Mouse (Mus musculus) stomach, embryonic 16.5 days (tissue): ENCODE measurements around the gene Nxph3. TPM values are rescaled to one million over a fixed set of nuclear protein-coding genes. Genes with fewer than 3 reads are reported as not detected.

Experiments used
- ATAC-seq: fragments of 200-750 bp; cut with Nextera tagmentation; 2 replicates; pipeline ENCODE4 v1.8.0; 2017; ENCODE audit warnings: moderate number of reproducible peaks, moderate TSS enrichment; ENCODE audit not compliant: insufficient read depth, low FRiP score
- H3K27ac ChIP-seq: fragments of 300-500 bp; sonication (generic); 2 replicates; pipeline ENCODE4 v1.5.1; 2014; ENCODE audit warnings: low read length
- H3K27me3 ChIP-seq: fragments of 300-500 bp; sonication (generic); 2 replicates; pipeline ENCODE4 v1.6.1; 2014; ENCODE audit warnings: low read length, control low read depth, mixed read lengths; ENCODE audit not compliant: control insufficient read depth, insufficient read depth
- H3K36me3 ChIP-seq: fragments of 300-500 bp; sonication (generic); 2 replicates; pipeline ENCODE4 v1.6.1; 2014; ENCODE audit warnings: low read length; ENCODE audit not compliant: control insufficient read depth, insufficient read depth
- H3K4me1 ChIP-seq: fragments of 300-500 bp; sonication (generic); 2 replicates; pipeline ENCODE4 v1.6.1; 2014; ENCODE audit warnings: low read length, control low read depth, mixed read lengths; ENCODE audit not compliant: control insufficient read depth, insufficient read depth
- H3K4me2 ChIP-seq: fragments of 300-500 bp; sonication (generic); 2 replicates; pipeline ENCODE4 v1.6.1; 2014; ENCODE audit warnings: low read depth, low read length, mixed read lengths
- H3K4me3 ChIP-seq: fragments of 300-500 bp; sonication (generic); replicated peaks from 2 replicates; pipeline ENCODE4 v1.5.1; 2014; ENCODE audit warnings: mild to moderate bottlenecking, low read length
- H3K9ac ChIP-seq: fragments of 300-500 bp; sonication (generic); 2 replicates; pipeline ENCODE4 v1.6.1; 2014; ENCODE audit warnings: low read length
- H3K9me3 ChIP-seq: fragments of 300-500 bp; sonication (generic); replicated peaks from 2 replicates; pipeline ENCODE4 v1.6.1; 2016; ENCODE audit warnings: low read length, control low read depth; ENCODE audit not compliant: control insufficient read depth
- WGBS: fragments of 180-500 bp; shearing (Covaris S2); extraction: QIAGEN DNeasy Blood & Tissue Kit; methylation state at CpG from one replicate; pipeline ENCODE4 v1.1.7; 2014; 5-methylcytosine and 5-hydroxymethylcytosine counted together
- polyA plus RNA-seq: library from polyadenylated mRNA; unstranded; fragments of >200 nt; fragmentation: Nextera tagmentation; extraction: Ambion mirVana; gene quantifications from 2 replicates; pipeline ENCODE4 v1.2.1, GENCODE M21; 2015

Nxph3 gene
- polyA plus RNA-seq, result 0.50 and 0.62 TPM in 2 replicates

DNA sequence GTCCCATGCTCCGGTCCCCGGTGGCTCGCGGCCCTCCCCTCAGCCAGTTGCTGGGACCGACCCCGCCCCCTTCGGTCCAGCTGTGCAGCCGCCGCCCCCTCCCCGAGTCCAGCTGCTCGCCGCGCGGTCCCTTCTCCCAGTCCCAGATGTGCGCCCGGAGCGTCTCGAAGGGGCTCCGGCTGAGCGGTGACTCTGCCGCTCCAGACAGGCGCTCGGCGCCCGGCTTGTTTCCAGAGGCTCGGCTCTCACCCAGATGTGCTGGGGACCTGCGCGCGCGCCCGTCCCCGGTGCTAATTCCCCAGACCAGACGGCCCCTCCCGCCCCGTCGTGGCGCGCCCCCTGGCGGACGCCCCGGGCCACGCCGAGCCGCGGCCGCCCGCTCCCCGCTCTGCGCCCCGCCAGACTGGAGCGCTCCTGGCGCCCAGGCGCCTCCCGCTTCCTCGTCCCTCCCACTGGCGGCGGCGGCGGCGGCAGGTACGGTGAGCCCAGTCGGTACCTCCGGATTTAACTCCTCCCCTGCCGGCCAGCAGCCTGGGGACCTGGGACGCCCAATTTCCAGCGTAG is at the start of gene Nxph3:
Gene Nxph3, minus strand, starts transcription at position 273 of the 564 bp plus-strand sequence.
- H3K27ac ChIP-seq, result no peak within 1 kb of the TSS
- no peaks in the 10 kb centered on the region for H3K9me3 ChIP-seq
- H3K36me3 ChIP-seq, result no peaks in the 10 kb centered on the region
- H3K9ac ChIP-seq, result peak within 1 kb of the TSS; percentile 69
- WGBS, result under 1% methylated on average over 64 of the region's 66 CpGs
- peaks cover 18% of the 10 kb centered on the region for H3K4me1 ChIP-seq
- peak; percentile 56; the same call in 1 of the 2 replicates for ATAC-seq
- peak within 1 kb of the TSS; percentile 98 for H3K4me2 ChIP-seq
- peaks cover 35% of the 10 kb centered on the region for H3K27me3 ChIP-seq
- H3K4me3 ChIP-seq, result peak within 1 kb of the TSS; percentile 60

DNA sequence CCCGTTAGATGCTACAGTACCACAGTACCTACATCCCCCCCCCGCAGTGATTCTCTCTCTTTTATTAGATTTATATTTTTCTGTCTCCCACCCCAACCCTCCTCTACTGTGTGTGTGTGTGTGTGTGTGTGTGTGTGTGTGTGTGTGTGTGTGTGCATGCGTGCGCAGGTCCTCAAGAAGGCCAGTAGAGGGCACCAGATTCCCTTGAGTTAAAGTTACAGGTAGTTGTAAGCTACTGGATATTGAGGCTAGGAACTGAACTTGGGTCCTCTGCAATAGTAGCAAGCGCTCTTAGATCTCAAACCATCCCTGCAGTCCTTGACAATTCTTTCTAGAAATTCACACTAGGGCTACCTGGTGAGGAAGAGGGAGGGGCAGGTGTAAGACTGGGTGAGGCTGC is 49.5 kb upstream of the Nxph3 start:
- Histone ChIP-seq H3K27me3 (no peaks in the 10 kb centered on the region), H3K9me3 (0 out of 2 replicates have a peak, but pooled peaks cover 5% of the 10 kb centered on the region), H3K4me2 (no peak overlapping the region), H3K36me3 (no peaks in the 10 kb centered on the region), H3K4me3 (no peak overlapping the region), H3K9ac (no peak overlapping the region), H3K27ac (no peak overlapping the region), H3K4me1 (peaks cover 25% of the 10 kb centered on the region)
- ATAC-seq, result no peak
- 97% methylated on average over 5 of the region's 5 CpGs for WGBS

DNA sequence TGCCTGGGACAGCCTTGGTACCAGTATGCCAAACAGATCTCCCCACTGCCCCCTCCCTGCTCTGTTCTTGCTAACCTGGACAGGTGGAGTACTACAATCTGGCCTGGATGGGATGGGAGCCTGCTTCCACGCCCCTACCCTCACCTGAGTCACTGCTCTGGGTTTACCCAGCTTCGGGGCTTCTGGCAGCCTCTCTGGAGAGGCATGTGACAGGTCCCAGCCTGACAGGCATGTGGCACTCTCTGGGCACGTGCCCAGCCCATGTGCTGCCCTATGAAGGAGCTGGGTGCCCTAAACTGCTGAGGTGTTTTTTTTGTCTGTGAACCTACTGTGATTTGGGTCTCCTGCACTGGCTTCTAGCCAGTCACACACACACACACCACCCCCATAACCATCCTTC is 46.4 kb upstream of the Nxph3 start:
- no peaks in the 10 kb centered on the region for H3K27me3 ChIP-seq
- no peak overlapping the region for H3K9ac ChIP-seq
- no peak overlapping the region for H3K27ac ChIP-seq
- H3K9me3 ChIP-seq, result 0 out of 2 replicates have a peak, but pooled peaks cover 5% of the 10 kb centered on the region
- no peak overlapping the region for H3K4me2 ChIP-seq
- ATAC-seq, result no peak
- 48% methylated on average over 3 of the region's 3 CpGs for WGBS
- no peaks in the 10 kb centered on the region for H3K36me3 ChIP-seq
- H3K4me3 ChIP-seq, result no peak overlapping the region
- H3K4me1 ChIP-seq, result peaks cover 15% of the 10 kb centered on the region

DNA sequence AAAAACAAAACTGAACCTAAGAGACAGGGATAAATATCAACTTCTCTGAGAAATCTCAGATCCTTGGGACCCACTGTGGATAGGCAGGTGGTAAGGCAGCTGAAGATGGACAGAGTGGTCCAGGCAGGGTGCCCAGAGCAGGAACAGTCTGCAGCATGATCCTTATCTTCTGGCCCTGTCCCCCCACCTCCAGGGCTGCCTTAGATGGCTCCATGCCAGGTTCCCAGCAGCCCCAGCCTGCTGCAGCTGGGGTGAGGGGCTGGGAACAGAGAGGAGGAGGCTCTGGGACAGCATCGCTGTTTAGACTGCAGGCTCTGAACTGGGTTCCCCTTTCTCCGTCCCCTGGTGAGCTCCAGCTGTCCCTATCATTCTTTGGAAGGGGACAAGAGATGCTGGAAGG is 45.4 kb upstream of the Nxph3 start:
- peaks cover 14% of the 10 kb centered on the region for H3K4me1 ChIP-seq
- H3K27ac ChIP-seq, result no peak overlapping the region
- H3K9ac ChIP-seq, result no peak overlapping the region
- no peak for ATAC-seq
- WGBS, result 45% methylated on average over 2 of the region's 2 CpGs
- H3K4me3 ChIP-seq, result no peak overlapping the region
- no peaks in the 10 kb centered on the region for H3K36me3 ChIP-seq
- H3K9me3 ChIP-seq, result 0 out of 2 replicates have a peak, but pooled peaks cover 5% of the 10 kb centered on the region
- H3K4me2 ChIP-seq, result no peak overlapping the region
- no peaks in the 10 kb centered on the region for H3K27me3 ChIP-seq

DNA sequence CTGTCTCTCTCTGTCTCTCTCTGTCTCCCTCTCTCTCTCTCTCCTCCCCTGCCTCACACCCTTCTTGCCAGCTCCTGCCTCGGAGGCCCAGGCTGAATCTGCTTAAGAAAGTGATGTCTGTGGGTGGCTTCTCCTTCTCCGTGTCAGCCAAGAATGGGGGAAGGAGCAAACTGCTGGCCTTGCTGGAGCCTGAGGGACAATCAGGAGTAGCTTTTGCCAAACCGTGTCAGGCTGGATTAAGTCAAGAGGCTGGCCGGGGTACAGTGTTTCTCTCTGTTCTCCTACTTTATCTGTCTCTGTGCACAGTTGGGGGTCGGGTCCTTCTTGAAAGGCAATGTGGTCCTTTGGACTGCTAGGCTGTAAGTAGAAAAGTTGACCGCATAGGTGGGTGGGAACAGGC is 43.3 kb upstream of the Nxph3 start:
- Histone ChIP-seq H3K4me3 (no peak overlapping the region), H3K36me3 (no peaks in the 10 kb centered on the region), H3K9me3 (no peaks in the 10 kb centered on the region), H3K4me1 (peaks cover 14% of the 10 kb centered on the region), H3K27me3 (no peaks in the 10 kb centered on the region), H3K4me2 (no peak overlapping the region), H3K9ac (no peak overlapping the region), H3K27ac (no peak overlapping the region)
- no peak for ATAC-seq
- 42% methylated on average over 6 of the region's 6 CpGs for WGBS

DNA sequence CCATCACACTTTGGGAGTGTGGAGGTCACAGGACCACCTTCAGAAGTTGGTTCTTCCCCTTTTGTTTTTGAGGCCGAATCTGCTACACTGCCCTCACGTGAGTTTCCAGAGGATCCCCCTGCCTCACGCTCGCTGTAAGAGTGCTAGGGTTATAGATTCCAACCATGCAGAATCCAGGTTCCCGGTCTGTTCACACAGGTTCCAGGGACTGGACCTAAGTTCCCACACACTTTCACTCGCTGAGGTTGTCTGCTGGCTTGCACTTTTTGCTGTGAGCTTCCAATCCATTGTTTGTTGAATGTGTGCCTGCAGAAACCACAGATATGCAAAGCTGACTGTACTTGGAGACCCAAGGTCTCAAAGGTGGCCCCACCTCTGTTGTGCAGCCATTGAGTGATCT is 42.7 kb upstream of the Nxph3 start:
- Histone ChIP-seq H3K9me3 (no peaks in the 10 kb centered on the region), H3K4me3 (no peak overlapping the region), H3K27me3 (no peaks in the 10 kb centered on the region), H3K9ac (no peak overlapping the region), H3K4me1 (peaks cover 14% of the 10 kb centered on the region), H3K36me3 (no peaks in the 10 kb centered on the region), H3K27ac (no peak overlapping the region), H3K4me2 (no peak overlapping the region)
- ATAC-seq, result no peak
- WGBS, result 80% methylated on average over 6 of the region's 6 CpGs

DNA sequence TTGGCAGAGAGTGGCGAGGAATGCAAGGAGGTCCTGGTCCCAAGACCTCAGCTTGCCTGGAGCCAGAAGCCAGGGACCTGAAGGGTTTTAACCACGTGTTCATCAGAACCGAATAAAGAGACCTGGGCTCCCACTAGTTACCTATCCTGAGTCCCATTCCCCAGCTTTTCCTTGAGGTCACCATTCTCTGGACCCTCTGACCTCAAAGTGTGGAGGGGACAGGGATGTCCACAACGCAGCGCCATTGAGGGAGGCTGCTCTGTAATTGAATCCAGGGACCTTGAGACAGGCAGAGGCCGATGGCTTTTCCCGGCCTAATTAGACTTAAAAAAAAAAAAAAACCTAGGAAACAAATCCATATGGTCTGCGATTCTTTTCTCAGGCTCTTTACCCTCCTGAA is 40.9 kb upstream of the Nxph3 start:
- Histone ChIP-seq H3K4me1 (peaks cover 14% of the 10 kb centered on the region; the same call in 1 of the 2 replicates), H3K4me3 (no peak overlapping the region), H3K9ac (no peak overlapping the region), H3K27me3 (no peaks in the 10 kb centered on the region), H3K4me2 (no peak overlapping the region), H3K36me3 (no peaks in the 10 kb centered on the region), H3K9me3 (no peaks in the 10 kb centered on the region), H3K27ac (no peak overlapping the region)
- no peak for ATAC-seq
- WGBS, result 54% methylated on average over 8 of the region's 8 CpGs

DNA sequence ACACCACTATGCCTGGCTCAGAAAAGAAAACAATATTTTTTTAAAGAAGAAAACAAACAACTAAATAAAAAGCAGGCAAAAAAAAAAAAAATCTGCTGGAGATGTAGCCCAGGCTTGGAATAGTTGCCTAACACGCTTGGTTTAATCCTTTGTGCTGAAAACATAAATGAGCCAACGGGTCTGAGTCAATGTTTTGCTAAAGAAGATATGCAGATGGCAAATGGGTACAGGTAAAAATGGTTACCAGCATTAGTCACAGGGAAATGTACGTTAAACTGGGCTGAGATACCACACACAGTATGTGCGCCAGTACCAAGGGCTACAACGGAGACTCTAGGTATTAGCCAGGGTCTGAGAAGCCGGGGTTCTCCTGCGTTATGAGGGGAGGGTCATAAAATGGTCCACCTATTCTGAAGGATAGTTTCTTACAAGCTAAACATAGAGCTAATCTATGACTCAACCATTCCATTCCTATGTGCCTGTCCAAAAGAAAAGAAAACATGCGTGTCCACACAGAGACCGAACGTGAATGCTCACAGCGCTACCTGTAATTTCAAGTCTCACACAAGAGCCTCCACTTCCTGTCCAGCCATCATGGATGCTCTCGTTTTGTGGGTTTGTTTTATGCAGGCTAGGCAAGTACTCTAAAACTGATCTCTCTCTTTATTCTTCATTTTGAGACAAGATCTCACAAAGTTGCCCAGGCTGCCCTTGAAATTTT is 36.1 kb upstream of the Nxph3 start:
- Histone ChIP-seq H3K9ac (no peak overlapping the region), H3K4me3 (no peak overlapping the region), H3K9me3 (no peaks in the 10 kb centered on the region), H3K27me3 (no peaks in the 10 kb centered on the region), H3K36me3 (no peaks in the 10 kb centered on the region), H3K4me2 (no peak overlapping the region), H3K4me1 (0 out of 2 replicates have a peak, but pooled peaks cover under 1% of the 10 kb centered on the region), H3K27ac (no peak overlapping the region)
- no peak for ATAC-seq
- 74% methylated on average over 12 of the region's 12 CpGs for WGBS

DNA sequence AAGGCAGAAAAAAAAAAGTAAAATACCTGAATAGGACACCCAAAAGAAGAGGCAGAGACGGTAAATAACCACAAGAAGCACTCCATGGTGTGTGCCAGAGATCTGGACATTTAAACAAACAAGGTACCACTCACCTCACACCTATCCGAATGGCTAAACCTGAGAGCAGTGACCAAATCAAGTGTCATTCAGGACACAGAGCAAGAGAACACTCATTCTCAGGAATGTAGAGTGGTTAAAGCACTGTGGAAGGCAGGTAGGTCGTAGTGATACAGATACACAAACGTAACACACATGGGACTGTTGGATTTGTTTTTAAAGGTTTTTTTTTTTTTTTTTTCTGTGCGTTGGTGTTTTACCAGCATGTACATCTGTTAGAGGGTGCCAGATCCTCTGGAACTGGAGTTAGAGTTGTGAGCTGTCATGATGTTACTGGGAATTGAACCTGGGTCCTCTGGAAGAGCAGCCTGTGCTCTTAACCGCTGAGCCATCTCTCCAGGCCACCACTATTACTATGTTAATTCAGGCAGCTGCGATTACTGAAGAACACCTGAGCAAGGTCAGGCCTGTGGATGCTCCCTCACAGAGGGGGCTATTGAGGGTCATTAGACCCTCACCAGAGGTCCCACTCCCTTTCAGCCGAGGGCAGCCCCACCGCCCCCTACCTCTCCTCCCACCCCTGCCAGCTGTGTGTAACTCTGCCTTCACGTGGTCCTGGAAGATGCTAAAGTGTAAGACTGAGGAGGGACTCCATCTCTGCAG is 31.8 kb upstream of the Nxph3 start:
- no peak overlapping the region for H3K4me3 ChIP-seq
- ATAC-seq, result no peak
- H3K4me2 ChIP-seq, result no peak overlapping the region
- H3K36me3 ChIP-seq, result no peaks in the 10 kb centered on the region
- WGBS, result 69% methylated on average over 10 of the region's 10 CpGs
- H3K27ac ChIP-seq, result no peak overlapping the region
- peaks cover 1% of the 10 kb centered on the region; the same call in 1 of the 2 replicates for H3K4me1 ChIP-seq
- no peaks in the 10 kb centered on the region for H3K27me3 ChIP-seq
- no peak overlapping the region for H3K9ac ChIP-seq
- H3K9me3 ChIP-seq, result no peaks in the 10 kb centered on the region
